Mouse (Mus musculus): ENCODE results near the gene Mob3c. TPM values are rescaled to one million over a fixed set of nuclear protein-coding genes. Genes with fewer than 3 reads are reported as not detected.
A peak's percentile ranks its signal among the peaks of the same experiment; 100 is the strongest.

The Mob3c gene
- polyA plus RNA-seq, 1 experiment from 2014 or later, result 4.9 TPM

GRCm38 (mm10) chr4:115799981-115800380, 27.9 kb upstream of the Mob3c start:
- Histone ChIP-seq H3K9ac (ENCODE audit: low read depth, low read length) (no peak overlapping the region), H3K9me3 (ENCODE audit: control insufficient read depth, low read length) (no peaks in the 10 kb centered on the region), H3K27ac (ENCODE audit: low read depth, low read length) (no peak overlapping the region), H3K4me3 (ENCODE audit: low read length) (no peak overlapping the region), H3K4me1 (ENCODE audit: control insufficient read depth, insufficient read depth, low read depth, low read length) (no peaks in the 10 kb centered on the region), H3K4me2 (ENCODE audit: low read length) (no peak overlapping the region), H3K27me3 (replicated peaks; ENCODE audit: control insufficient read depth, insufficient read depth, low read length) (no peaks in the 10 kb centered on the region), H3K36me3 (ENCODE audit: control insufficient read depth, insufficient read depth, low read length) (peaks cover 18% of the 10 kb centered on the region)
- no peak for ATAC-seq
- 58% methylated on average over 3 of the region's 3 CpGs for WGBS

- Histone ChIP-seq H3K4me3 (ENCODE audit: low read length) (no peak overlapping the region), H3K27me3 (replicated peaks; ENCODE audit: control insufficient read depth, insufficient read depth, low read length) (no peaks in the 10 kb centered on the region), H3K27ac (ENCODE audit: low read depth, low read length) (no peak overlapping the region), H3K4me2 (ENCODE audit: low read length) (no peak overlapping the region), H3K9me3 (ENCODE audit: control insufficient read depth, low read length) (no peaks in the 10 kb centered on the region), H3K4me1 (ENCODE audit: control insufficient read depth, insufficient read depth, low read depth, low read length) (no peaks in the 10 kb centered on the region), H3K36me3 (ENCODE audit: control insufficient read depth, insufficient read depth, low read length) (no peaks in the 10 kb centered on the region; the same call in 1 of the 2 replicates), H3K9ac (ENCODE audit: low read depth, low read length) (no peak overlapping the region)
- 92% methylated on average over 4 of the region's 4 CpGs for WGBS
- ATAC-seq, result no peak
Observed at GRCm38 (mm10) chr4:115812326-115812725, 15.6 kb upstream of the Mob3c start.

- H3K9me3 ChIP-seq (ENCODE audit: control insufficient read depth, low read length), result no peaks in the 10 kb centered on the region
- H3K4me2 ChIP-seq (ENCODE audit: low read length), result no peak overlapping the region
- no peak overlapping the region for H3K9ac ChIP-seq (ENCODE audit: low read depth, low read length)
- 92% methylated on average over 5 of the region's 5 CpGs for WGBS
- no peak overlapping the region for H3K4me3 ChIP-seq (ENCODE audit: low read length)
- ATAC-seq, result no peak
- no peaks in the 10 kb centered on the region; the same call in 1 of the 2 replicates for H3K36me3 ChIP-seq (ENCODE audit: control insufficient read depth, insufficient read depth, low read length)
- H3K4me1 ChIP-seq (ENCODE audit: control insufficient read depth, insufficient read depth, low read depth, low read length), result no peaks in the 10 kb centered on the region
- no peak overlapping the region for H3K27ac ChIP-seq (ENCODE audit: low read depth, low read length)
- no peaks in the 10 kb centered on the region for H3K27me3 ChIP-seq (replicated peaks; ENCODE audit: control insufficient read depth, insufficient read depth, low read length)
Observed at GRCm38 (mm10) chr4:115815606-115816005, 12.3 kb upstream of the Mob3c start.

GRCm38 (mm10) chr4:115820199-115820598, 7.7 kb upstream of the Mob3c start:
- 81% methylated on average over 3 of the region's 3 CpGs for WGBS

GRCm38 (mm10) chr4:115820944-115821343, 6.9 kb upstream of the Mob3c start:
- WGBS, result 71% methylated on average over 3 of the region's 3 CpGs
- Histone ChIP-seq H3K4me3 (ENCODE audit: low read length) (no peak overlapping the region), H3K4me1 (ENCODE audit: control insufficient read depth, insufficient read depth, low read depth, low read length) (no peaks in the 10 kb centered on the region), H3K27me3 (replicated peaks; ENCODE audit: control insufficient read depth, insufficient read depth, low read length) (no peaks in the 10 kb centered on the region), H3K9ac (ENCODE audit: low read depth, low read length) (no peak overlapping the region), H3K4me2 (ENCODE audit: low read length) (no peak overlapping the region), H3K27ac (ENCODE audit: low read depth, low read length) (no peak overlapping the region), H3K9me3 (ENCODE audit: control insufficient read depth, low read length) (no peaks in the 10 kb centered on the region), H3K36me3 (ENCODE audit: control insufficient read depth, insufficient read depth, low read length) (no peaks in the 10 kb centered on the region)
- ATAC-seq, result no peak

More at GRCm38 (mm10) chr4:115820199-115820598, 7.7 kb upstream of the Mob3c start:
- Histone ChIP-seq H3K4me2 (ENCODE audit: low read length) (no peak overlapping the region), H3K27ac (ENCODE audit: low read depth, low read length) (no peak overlapping the region), H3K36me3 (ENCODE audit: control insufficient read depth, insufficient read depth, low read length) (no peaks in the 10 kb centered on the region), H3K4me3 (ENCODE audit: low read length) (no peak overlapping the region), H3K27me3 (replicated peaks; ENCODE audit: control insufficient read depth, insufficient read depth, low read length) (no peaks in the 10 kb centered on the region), H3K9ac (ENCODE audit: low read depth, low read length) (no peak overlapping the region), H3K4me1 (ENCODE audit: control insufficient read depth, insufficient read depth, low read depth, low read length) (no peaks in the 10 kb centered on the region), H3K9me3 (ENCODE audit: control insufficient read depth, low read length) (no peaks in the 10 kb centered on the region)
- no peak for ATAC-seq

- Histone ChIP-seq H3K27ac (ENCODE audit: low read depth, low read length) (no peak overlapping the region), H3K36me3 (ENCODE audit: control insufficient read depth, insufficient read depth, low read length) (no peaks in the 10 kb centered on the region), H3K27me3 (replicated peaks; ENCODE audit: control insufficient read depth, insufficient read depth, low read length) (no peaks in the 10 kb centered on the region), H3K9ac (ENCODE audit: low read depth, low read length) (no peak overlapping the region), H3K4me2 (ENCODE audit: low read length) (no peak overlapping the region), H3K4me1 (ENCODE audit: control insufficient read depth, insufficient read depth, low read depth, low read length) (no peaks in the 10 kb centered on the region), H3K9me3 (ENCODE audit: control insufficient read depth, low read length) (no peaks in the 10 kb centered on the region), H3K4me3 (ENCODE audit: low read length) (no peak overlapping the region)
- no peak for ATAC-seq
Observed at GRCm38 (mm10) chr4:115821431-115821830, 6.5 kb upstream of the Mob3c start.

- Histone ChIP-seq H3K36me3 (ENCODE audit: control insufficient read depth, insufficient read depth, low read length) (no peaks in the 10 kb centered on the region), H3K9me3 (ENCODE audit: control insufficient read depth, low read length) (no peaks in the 10 kb centered on the region), H3K4me3 (ENCODE audit: low read length) (no peak overlapping the region), H3K4me1 (ENCODE audit: control insufficient read depth, insufficient read depth, low read depth, low read length) (no peaks in the 10 kb centered on the region), H3K27ac (ENCODE audit: low read depth, low read length) (no peak overlapping the region), H3K27me3 (replicated peaks; ENCODE audit: control insufficient read depth, insufficient read depth, low read length) (no peaks in the 10 kb centered on the region), H3K4me2 (ENCODE audit: low read length) (no peak overlapping the region), H3K9ac (ENCODE audit: low read depth, low read length) (no peak overlapping the region)
- WGBS, result 66% methylated on average over 3 of the region's 3 CpGs
- ATAC-seq, result no peak
Observed at GRCm38 (mm10) chr4:115821928-115822327, 6.0 kb upstream of the Mob3c start.

GRCm38 (mm10) chr4:115824178-115824577, 3.7 kb upstream of the Mob3c start:
- no peak overlapping the region for H3K27ac ChIP-seq (ENCODE audit: low read depth, low read length)
- no peak for ATAC-seq
- no peak overlapping the region for H3K4me3 ChIP-seq (ENCODE audit: low read length)
- peaks cover 6% of the 10 kb centered on the region for H3K4me1 ChIP-seq (ENCODE audit: control insufficient read depth, insufficient read depth, low read depth, low read length)
- H3K36me3 ChIP-seq (ENCODE audit: control insufficient read depth, insufficient read depth, low read length), result no peaks in the 10 kb centered on the region
- WGBS, result 66% methylated on average over 2 of the region's 2 CpGs
- no peak overlapping the region for H3K9ac ChIP-seq (ENCODE audit: low read depth, low read length)
- H3K27me3 ChIP-seq (replicated peaks; ENCODE audit: control insufficient read depth, insufficient read depth, low read length), result no peaks in the 10 kb centered on the region
- no peak overlapping the region for H3K4me2 ChIP-seq (ENCODE audit: low read length)
- no peaks in the 10 kb centered on the region for H3K9me3 ChIP-seq (ENCODE audit: control insufficient read depth, low read length)

GRCm38 (mm10) chr4:115825271-115825670, 2.6 kb upstream of the Mob3c start:
- Histone ChIP-seq H3K9ac (ENCODE audit: low read depth, low read length) (no peak overlapping the region), H3K27me3 (replicated peaks; ENCODE audit: control insufficient read depth, insufficient read depth, low read length) (no peaks in the 10 kb centered on the region), H3K27ac (ENCODE audit: low read depth, low read length) (no peak overlapping the region), H3K36me3 (ENCODE audit: control insufficient read depth, insufficient read depth, low read length) (no peaks in the 10 kb centered on the region), H3K4me2 (ENCODE audit: low read length) (no peak overlapping the region), H3K9me3 (ENCODE audit: control insufficient read depth, low read length) (no peaks in the 10 kb centered on the region), H3K4me1 (ENCODE audit: control insufficient read depth, insufficient read depth, low read depth, low read length) (peaks cover 6% of the 10 kb centered on the region), H3K4me3 (ENCODE audit: low read length) (no peak overlapping the region)
- no peak for ATAC-seq
- WGBS, result 82% methylated on average over 2 of the region's 2 CpGs

- no peaks in the 10 kb centered on the region for H3K9me3 ChIP-seq (ENCODE audit: control insufficient read depth, low read length)
- H3K4me3 ChIP-seq (ENCODE audit: low read length), result no peak overlapping the region
- H3K27me3 ChIP-seq (replicated peaks; ENCODE audit: control insufficient read depth, insufficient read depth, low read length), result no peaks in the 10 kb centered on the region
- 65% methylated on average over 3 of the region's 3 CpGs for WGBS
- H3K4me1 ChIP-seq (ENCODE audit: control insufficient read depth, insufficient read depth, low read depth, low read length), result peaks cover 6% of the 10 kb centered on the region
- ATAC-seq, result no peak
- H3K4me2 ChIP-seq (ENCODE audit: low read length), result peak overlapping the region; percentile 92
- H3K27ac ChIP-seq (ENCODE audit: low read depth, low read length), result no peak overlapping the region
- H3K36me3 ChIP-seq (ENCODE audit: control insufficient read depth, insufficient read depth, low read length), result no peaks in the 10 kb centered on the region
- H3K9ac ChIP-seq (ENCODE audit: low read depth, low read length), result no peak overlapping the region
Observed at GRCm38 (mm10) chr4:115827066-115827465, 826 bp upstream of the Mob3c start.
